Mouse (Mus musculus) olfactory bulb, adult 2 months (tissue): ENCODE results near the gene Ripply1. TPM values are rescaled to one million over a fixed set of nuclear protein-coding genes. Genes with fewer than 3 reads are reported as not detected.

Source experiments
- H3K27ac ChIP-seq: fragments of 200-500 bp; 2 replicates; pipeline ENCODE4 v1.5.1; 2012; ENCODE audit warnings: low read depth, low read length; ENCODE audit not compliant: insufficient read depth
- H3K4me1 ChIP-seq: fragments of 200-500 bp; 2 replicates; pipeline ENCODE4 v1.6.1; 2012; ENCODE audit warnings: low read length; ENCODE audit not compliant: control insufficient read depth, insufficient read depth
- H3K4me3 ChIP-seq: fragments of 200-500 bp; 2 replicates; pipeline ENCODE4 v1.5.1; 2012; ENCODE audit warnings: mild to moderate bottlenecking, low read depth, low read length, moderate library complexity; ENCODE audit not compliant: insufficient read depth
- CTCF ChIP-seq: fragments of 200-500 bp; IDR thresholded peaks from 2 replicates; pipeline ENCODE4 v1.5.1; 2012; ENCODE audit warnings: low read depth, mild to moderate bottlenecking, low read length, moderate library complexity; ENCODE audit not compliant: insufficient read depth
- POLR2A ChIP-seq: fragments of 200-500 bp; IDR thresholded peaks from 2 replicates; pipeline ENCODE4 v1.6.1; 2012; ENCODE audit warnings: mild to moderate bottlenecking, low read depth, low read length, moderate library complexity; ENCODE audit not compliant: insufficient read depth
- WGBS: fragments of 180-500 bp; shearing (Covaris S2); methylation state at CpG from one replicate; pipeline ENCODE4 v1.1.7; 2018; 5-methylcytosine and 5-hydroxymethylcytosine counted together
- polyA plus RNA-seq: library from polyadenylated mRNA; stranded (reverse); fragments of >200 nt; gene quantifications from 2 replicates; pipeline ENCODE4 v1.2.4, GENCODE M21; 2012; ENCODE audit warnings: low replicate concordance; ENCODE audit not compliant: missing spikeins, insufficient read depth, insufficient read length

Ripply1 gene
- polyA plus RNA-seq, 1 experiment: not detected

DNA sequence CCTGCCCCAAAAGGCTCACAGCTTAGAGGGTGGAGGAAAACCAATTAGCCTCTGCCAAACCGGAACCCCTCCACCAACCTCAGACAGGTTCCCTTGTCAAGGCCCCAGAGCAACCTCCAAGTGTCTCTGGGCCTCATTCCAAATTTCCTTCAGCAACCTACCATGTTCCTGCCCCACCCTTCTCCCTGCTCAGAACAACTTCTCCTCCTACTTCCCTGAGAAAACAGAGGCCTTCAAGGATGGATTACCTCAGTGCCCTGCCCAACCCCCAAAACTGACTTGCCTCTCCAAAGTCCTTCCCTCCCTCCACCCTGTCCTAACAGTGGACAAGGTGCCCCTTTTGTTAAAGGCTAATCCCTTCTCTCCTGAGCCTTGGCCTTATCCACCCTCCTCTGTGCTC lies 3.6 kb upstream of the Ripply1 start:
- Histone ChIP-seq H3K4me3 (no peak overlapping the region), H3K27ac (no peak overlapping the region), H3K4me1 (peaks cover 2% of the 10 kb centered on the region)
- WGBS: 50% methylated on average over 1 of the region's 1 CpGs
- TF ChIP-seq CTCF (no peak), POLR2A (no peak)

DNA sequence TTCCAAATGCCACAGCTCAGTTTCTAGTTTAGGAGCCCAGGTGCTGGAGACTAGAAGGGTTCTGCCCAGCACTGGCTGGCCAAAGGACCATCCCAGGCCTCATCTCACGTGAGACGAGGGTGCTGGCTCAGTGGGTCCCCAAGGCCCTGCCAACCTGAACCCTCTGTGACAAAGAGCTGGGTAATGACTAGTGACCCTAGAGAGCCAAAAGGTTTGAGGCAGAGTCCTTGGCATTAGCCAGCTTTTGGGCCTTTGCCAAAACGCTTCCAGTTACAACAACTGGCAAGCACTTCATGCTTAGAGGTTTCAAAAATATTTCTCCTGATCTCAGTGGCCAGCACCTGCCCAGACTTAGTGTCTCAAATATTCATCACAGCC lies 881 bp upstream of the Ripply1 start:
- TF ChIP-seq POLR2A (no peak), CTCF (no peak)
- H3K4me3 ChIP-seq: no peak overlapping the region
- 58% methylated on average over 3 of the region's 3 CpGs for WGBS

DNA sequence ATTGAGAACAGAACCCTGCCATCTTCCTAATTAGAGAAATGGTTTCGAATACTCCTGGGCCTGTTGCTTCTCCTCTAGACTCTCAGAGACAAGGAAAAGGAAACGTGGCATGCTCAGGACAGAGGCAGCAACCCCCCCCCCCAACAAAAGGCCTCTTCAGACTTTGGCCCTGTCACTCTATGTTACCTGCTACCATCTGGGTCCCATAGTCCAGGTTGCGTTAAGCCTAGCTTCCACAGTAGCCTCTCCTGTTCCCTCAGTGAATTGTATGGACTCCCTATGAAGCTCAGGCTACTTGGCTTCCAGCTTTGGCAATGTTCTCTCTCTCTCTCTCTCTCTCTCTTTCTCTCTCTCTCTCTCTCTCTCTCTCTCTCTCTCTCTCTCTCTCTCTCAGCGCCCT lies 590 bp downstream of the Ripply1 start:
- H3K4me1 ChIP-seq: no peaks in the 10 kb centered on the region
- WGBS: 88% methylated on average over 4 of the region's 4 CpGs
- H3K27ac ChIP-seq: no peak overlapping the region
- H3K4me3 ChIP-seq: no peak overlapping the region
- TF ChIP-seq CTCF (no peak), POLR2A (no peak)

More for the DNA sequence above, 881 bp upstream of the Ripply1 start:
- H3K27ac ChIP-seq: no peak overlapping the region
- H3K4me1 ChIP-seq: no peaks in the 10 kb centered on the region

DNA sequence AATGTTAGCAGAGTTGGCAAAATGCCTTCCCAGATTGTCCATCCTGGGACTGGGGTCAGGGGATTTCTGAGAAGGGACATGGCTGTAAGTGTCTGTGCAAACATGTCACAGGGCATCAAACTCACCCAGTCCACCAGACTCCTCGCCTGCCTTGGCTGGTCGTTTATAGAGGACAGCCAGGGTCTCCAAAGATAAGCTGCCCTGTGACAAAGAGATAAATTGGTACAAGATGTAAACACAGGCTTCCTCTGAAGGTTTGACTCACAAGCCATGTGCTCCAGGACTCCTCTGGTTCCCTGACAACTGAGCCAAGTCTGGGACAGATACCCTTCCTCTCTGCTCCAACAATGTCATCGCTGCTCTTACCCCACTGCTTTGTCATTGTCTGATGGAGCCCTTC lies 1.2 kb downstream of the Ripply1 start:
- H3K27ac ChIP-seq: no peak overlapping the region
- no peak for TF ChIP-seq CTCF
- no peak for TF ChIP-seq POLR2A
- WGBS: 78% methylated on average over 3 of the region's 3 CpGs
- no peaks in the 10 kb centered on the region for H3K4me1 ChIP-seq
- no peak overlapping the region for H3K4me3 ChIP-seq

DNA sequence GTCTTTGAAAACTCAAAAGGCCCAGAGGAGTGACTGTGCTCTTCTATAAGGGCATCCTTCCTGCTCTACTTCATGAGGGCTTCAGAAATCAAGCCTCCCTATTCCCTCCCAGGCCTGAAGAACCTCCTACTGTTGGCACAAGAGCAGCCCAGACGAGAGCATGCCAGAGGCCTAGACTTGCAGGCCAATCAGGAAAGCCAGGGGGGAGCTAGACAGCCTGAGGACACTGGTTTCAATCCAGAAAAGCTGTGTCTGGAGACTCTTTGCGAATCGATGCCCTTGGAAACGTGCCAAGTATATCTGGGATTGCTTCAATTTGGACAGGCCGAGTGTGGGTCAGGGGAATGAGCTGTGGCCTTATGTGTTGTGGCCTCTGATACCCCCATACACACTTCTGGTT lies 2.8 kb downstream of the Ripply1 start:
- H3K4me1 ChIP-seq: 0 out of 2 replicates have a peak, but pooled peaks cover 7% of the 10 kb centered on the region
- TF ChIP-seq CTCF (no peak), POLR2A (no peak)
- WGBS: 61% methylated on average over 5 of the region's 5 CpGs

DNA sequence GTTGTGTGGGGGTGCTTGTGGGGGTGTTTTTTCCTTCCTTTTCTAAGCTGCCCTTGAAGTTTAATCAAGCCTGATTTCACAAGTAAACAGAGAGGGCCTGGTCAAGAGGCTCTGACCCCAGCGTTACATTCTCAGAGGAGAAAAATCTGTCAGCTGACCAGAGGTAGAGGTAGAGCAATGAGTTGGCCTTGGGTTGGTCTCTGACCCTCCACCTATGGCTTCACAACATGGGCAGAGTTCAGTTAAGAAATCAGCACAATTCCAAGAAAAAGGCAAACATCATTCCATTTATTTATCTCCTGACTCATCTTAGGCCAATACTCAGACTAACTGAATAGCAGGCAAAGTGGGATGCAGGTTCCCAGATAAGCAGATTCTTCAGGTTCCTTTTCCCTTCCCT lies 3.3 kb downstream of the Ripply1 start:
- TF ChIP-seq CTCF: no peak
- no peak for TF ChIP-seq POLR2A
- H3K4me3 ChIP-seq: no peak overlapping the region
- 0 out of 2 replicates have a peak, but pooled peaks cover 7% of the 10 kb centered on the region for H3K4me1 ChIP-seq
- WGBS: 84% methylated on average over 1 of the region's 1 CpGs
- no peak overlapping the region for H3K27ac ChIP-seq

More for the DNA sequence above, 2.8 kb downstream of the Ripply1 start:
- H3K27ac ChIP-seq: no peak overlapping the region
- no peak overlapping the region for H3K4me3 ChIP-seq

DNA sequence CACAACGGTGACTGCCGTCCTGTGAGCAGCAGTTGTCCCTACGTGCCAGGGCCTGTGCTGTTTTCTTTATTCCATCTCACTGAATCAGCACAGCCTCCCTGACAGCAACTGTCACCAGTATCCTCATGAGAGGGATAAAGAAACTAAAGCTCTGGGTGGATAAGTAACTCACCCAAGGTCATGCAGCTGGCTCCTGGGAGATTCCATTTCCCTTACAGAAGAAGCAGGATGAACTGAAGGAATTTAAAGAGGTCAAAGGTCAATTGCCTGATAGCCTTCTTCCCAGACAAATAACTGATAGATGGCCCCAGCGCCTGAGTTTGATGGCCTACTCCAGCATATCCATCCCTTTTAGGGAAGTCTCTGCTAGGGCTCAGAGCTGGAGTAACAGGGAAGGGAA lies 4.8 kb downstream of the Ripply1 start:
- 75% methylated on average over 4 of the region's 4 CpGs for WGBS

DNA sequence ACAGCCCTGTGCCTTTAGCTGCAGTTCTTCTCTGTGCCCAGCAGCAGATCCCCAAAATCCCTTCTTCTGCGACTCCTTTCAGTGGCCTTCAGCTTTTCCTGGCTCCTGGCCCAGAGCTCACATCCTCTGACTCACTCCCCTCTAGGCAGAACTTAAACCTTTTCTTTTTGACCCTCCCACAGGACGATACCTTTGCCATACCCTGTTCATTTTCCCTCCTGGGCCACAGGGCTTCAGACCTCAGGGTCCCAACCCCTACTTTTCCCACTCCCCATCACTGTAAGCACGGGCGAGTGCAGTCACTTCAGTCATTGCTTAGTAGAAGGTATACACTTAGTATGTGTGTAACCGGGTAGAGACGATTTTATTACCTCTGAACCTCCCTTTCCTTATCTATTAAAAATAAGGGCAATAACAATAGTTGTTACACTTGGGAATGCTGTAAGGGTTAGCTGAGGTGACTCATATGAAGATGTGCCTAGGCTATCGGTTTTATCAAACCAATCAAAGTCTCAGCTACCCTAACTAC lies 7.0 kb downstream of the Ripply1 start:
- 70% methylated on average over 7 of the region's 7 CpGs for WGBS
- Histone ChIP-seq H3K4me3 (no peak overlapping the region), H3K4me1 (0 out of 2 replicates have a peak, but pooled peaks cover 7% of the 10 kb centered on the region), H3K27ac (no peak overlapping the region)
- TF ChIP-seq CTCF: no peak
- no peak for TF ChIP-seq POLR2A

More for the DNA sequence above, 4.8 kb downstream of the Ripply1 start:
- H3K27ac ChIP-seq: no peak overlapping the region
- TF ChIP-seq CTCF (no peak), POLR2A (no peak)
- 0 out of 2 replicates have a peak, but pooled peaks cover 7% of the 10 kb centered on the region for H3K4me1 ChIP-seq
- no peak overlapping the region for H3K4me3 ChIP-seq

DNA sequence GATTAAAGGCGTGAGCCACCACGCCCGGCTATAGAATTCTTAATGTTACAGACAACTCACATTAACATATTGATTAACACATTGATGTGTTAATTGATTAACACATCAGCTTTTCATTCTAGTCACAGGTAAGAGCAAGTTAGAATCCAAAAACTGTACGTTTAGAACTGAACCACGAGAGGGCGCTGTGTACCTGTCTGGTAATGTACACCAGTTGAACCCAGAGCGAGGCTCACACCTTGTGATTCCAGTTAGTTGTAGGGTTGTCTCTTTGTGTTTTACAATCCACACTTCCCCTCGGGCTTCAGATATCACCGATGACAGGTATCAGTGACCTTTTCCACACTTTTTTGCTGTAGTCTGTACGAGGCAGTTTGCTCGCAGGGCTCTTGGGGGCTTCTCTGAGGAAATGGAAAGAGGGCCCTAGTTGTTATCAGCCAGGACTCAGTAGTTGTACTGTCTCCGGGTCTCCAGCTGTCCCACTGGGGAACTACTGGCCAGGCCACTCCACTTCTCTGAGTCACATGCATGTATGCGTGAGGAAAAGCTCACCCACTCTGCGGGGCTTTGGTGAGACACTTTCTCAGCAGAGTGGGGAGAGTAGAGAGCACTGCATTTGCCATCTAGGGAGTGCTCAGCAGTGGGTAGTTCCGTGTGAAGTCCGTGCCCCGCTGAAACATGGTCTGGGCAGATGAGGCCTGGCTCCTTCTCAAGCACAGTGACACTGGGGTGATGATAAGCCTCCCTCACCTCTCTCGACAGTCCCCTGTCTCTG lies 7.7 kb downstream of the Ripply1 start:
- H3K4me3 ChIP-seq: no peak overlapping the region
- 36% methylated on average over 18 of the region's 18 CpGs for WGBS
- 0 out of 2 replicates have a peak, but pooled peaks cover 7% of the 10 kb centered on the region for H3K4me1 ChIP-seq
- TF ChIP-seq POLR2A (no peak), CTCF (no peak)
- no peak overlapping the region for H3K27ac ChIP-seq
